Mouse (Mus musculus): ENCODE results near the gene Minpp1.

DNA sequence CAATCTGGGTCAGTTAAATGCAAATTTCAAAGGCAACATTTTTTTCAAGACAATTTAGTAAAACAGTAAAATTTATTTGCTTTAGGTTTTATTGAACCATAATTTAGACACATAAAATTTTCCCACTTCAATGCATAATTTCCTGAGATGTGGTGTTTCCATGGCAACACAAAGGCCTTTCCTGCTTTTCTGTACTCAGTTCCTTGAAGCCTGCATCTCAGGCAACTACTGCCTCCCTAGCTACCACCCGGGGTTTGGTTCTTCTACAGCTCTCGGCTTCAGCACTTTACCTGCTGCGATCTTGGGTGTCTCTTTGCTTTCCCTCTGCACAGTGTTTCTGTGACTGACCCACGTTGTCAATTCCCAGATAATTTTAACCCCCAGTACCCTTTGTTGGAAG lies 33.3 kb upstream of the Minpp1 start:
- TF ChIP-seq CTCF (IDR thresholded peaks at IDR 0.05; ENCODE audit: low read depth) (no peak), EP300 (optimal IDR thresholded peaks at IDR 0.05) (no peak)

Data from stomach, postnatal 0 days (tissue).